Mouse (Mus musculus): Measurements from ENCODE around the gene Lama4. TPM values are rescaled to one million over a fixed set of nuclear protein-coding genes. Genes with fewer than 3 reads are reported as not detected.

Gene Lama4
- polyA plus RNA-seq, 1 experiment from 2014 or later = 17.5 TPM

DNA sequence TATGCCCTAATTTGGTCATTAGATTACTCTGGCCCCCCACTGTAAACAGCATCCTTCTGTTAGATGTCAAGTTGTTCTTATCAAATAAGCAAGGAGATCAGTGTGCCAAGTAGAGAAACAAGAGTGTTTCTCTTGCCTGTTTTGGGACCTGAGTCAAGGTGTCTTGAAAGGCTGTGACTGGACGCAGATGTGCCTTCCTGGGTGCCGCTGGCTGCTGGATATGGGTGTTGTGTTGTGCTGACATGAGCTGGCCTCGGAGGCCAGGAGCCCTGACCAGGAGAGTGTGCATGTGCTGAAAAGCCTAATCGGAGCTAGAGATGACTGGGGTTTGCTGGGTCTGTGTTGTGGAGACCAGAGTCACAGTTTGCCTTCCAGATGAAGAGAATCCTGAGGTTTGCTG lies 100.7 kb downstream of the Lama4 start:
- no peak overlapping the region for H3K4me3 ChIP-seq (replicated peaks; ENCODE audit: low read length)
- 94% methylated on average over 4 of the region's 4 CpGs for WGBS
- H3K27me3 ChIP-seq (replicated peaks; ENCODE audit: control insufficient read depth, insufficient read depth, low read length) = no peaks in the 10 kb centered on the region
- H3K4me1 ChIP-seq (replicated peaks; ENCODE audit: control insufficient read depth, insufficient read depth, low read length) = no peaks in the 10 kb centered on the region
- ATAC-seq = no peak
- no peaks in the 10 kb centered on the region for H3K9me3 ChIP-seq (ENCODE audit: control insufficient read depth, low read length)
- H3K4me2 ChIP-seq (ENCODE audit: low read length) = no peak overlapping the region
- no peak overlapping the region for H3K9ac ChIP-seq (replicated peaks; ENCODE audit: low read depth, low read length)
- no peak overlapping the region for H3K27ac ChIP-seq (ENCODE audit: low read length)
- H3K36me3 ChIP-seq (ENCODE audit: control insufficient read depth, insufficient read depth) = no peaks in the 10 kb centered on the region

DNA sequence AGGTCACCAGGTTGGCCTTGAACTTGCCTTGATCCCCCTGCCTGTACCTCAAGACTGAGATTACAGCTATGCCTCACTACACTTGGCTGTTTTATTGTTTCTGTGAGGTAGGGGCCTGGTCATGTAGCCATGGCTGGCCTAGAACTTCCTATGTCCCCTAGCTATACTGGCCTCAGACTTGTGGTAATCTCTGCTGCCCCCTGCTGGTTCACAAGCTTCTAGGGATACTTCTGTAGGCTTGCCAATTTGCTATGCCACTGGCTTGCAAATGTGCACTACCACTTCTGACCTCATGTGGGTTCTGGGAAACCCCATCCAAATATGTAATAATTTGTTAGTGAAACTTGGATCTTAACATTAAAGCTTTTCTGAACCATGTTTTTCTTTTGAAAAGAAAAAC lies 101.6 kb downstream of the Lama4 start:
- no peak for ATAC-seq
- H3K27me3 ChIP-seq (replicated peaks; ENCODE audit: control insufficient read depth, insufficient read depth, low read length) = no peaks in the 10 kb centered on the region

DNA sequence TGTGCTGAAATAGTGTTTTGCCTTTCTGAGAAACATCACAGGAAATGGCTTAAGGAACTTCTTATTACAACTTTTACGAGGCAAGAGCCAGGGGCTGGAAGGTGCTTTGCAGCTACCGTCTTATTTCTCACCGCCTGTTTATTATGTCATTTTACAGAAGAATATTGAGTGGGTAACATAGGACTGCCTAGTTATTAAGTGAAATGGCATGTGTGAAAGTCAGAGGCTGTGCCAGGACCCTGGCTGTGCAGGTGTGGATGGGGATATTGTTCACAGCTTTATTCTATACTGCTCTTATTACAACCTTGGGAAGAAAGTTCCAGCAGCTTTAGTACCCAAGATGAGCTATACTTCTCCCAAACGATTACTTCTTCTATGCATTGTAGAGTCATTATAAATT lies 106.7 kb downstream of the Lama4 start:
- Histone ChIP-seq H3K27ac (ENCODE audit: low read length) (no peak overlapping the region), H3K4me2 (ENCODE audit: low read length) (no peak overlapping the region), H3K9me3 (ENCODE audit: control insufficient read depth, low read length) (no peaks in the 10 kb centered on the region), H3K4me1 (replicated peaks; ENCODE audit: control insufficient read depth, insufficient read depth, low read length) (no peaks in the 10 kb centered on the region), H3K27me3 (replicated peaks; ENCODE audit: control insufficient read depth, insufficient read depth, low read length) (no peaks in the 10 kb centered on the region), H3K36me3 (ENCODE audit: control insufficient read depth, insufficient read depth) (no peaks in the 10 kb centered on the region), H3K9ac (replicated peaks; ENCODE audit: low read depth, low read length) (no peak overlapping the region), H3K4me3 (replicated peaks; ENCODE audit: low read length) (no peak overlapping the region)
- no peak for ATAC-seq
- 89% methylated on average over 4 of the region's 4 CpGs for WGBS

More for the DNA sequence above, 101.6 kb downstream of the Lama4 start:
- no peaks in the 10 kb centered on the region for H3K9me3 ChIP-seq (ENCODE audit: control insufficient read depth, low read length)
- no peak overlapping the region for H3K4me2 ChIP-seq (ENCODE audit: low read length)
- H3K9ac ChIP-seq (replicated peaks; ENCODE audit: low read depth, low read length) = no peak overlapping the region
- H3K4me1 ChIP-seq (replicated peaks; ENCODE audit: control insufficient read depth, insufficient read depth, low read length) = no peaks in the 10 kb centered on the region
- H3K36me3 ChIP-seq (ENCODE audit: control insufficient read depth, insufficient read depth) = no peaks in the 10 kb centered on the region
- H3K27ac ChIP-seq (ENCODE audit: low read length) = no peak overlapping the region
- no peak overlapping the region for H3K4me3 ChIP-seq (replicated peaks; ENCODE audit: low read length)

DNA sequence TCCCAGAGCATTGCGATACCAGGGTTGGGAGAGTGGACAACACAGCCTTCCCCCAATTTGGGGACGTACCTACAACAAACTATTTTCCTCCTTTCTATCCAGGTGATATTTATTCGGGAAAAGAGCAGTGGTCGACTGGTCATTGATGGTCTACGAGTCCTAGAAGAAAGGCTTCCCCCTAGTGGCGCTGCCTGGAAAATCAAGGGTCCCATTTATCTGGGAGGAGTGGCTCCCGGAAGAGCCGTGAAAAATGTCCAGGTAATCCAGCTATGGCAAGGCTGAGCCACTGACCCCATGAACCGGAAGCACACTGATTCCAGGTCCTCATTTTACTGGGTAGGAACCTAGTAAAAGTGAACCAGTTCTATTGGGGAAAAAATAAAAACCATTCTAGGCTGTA lies 131.7 kb downstream of the Lama4 start:
- no peak overlapping the region for H3K4me3 ChIP-seq (replicated peaks; ENCODE audit: low read length)
- H3K36me3 ChIP-seq (ENCODE audit: control insufficient read depth, insufficient read depth) = no peaks in the 10 kb centered on the region
- H3K4me1 ChIP-seq (replicated peaks; ENCODE audit: control insufficient read depth, insufficient read depth, low read length) = no peaks in the 10 kb centered on the region
- no peak overlapping the region for H3K4me2 ChIP-seq (ENCODE audit: low read length)
- H3K27ac ChIP-seq (ENCODE audit: low read length) = no peak overlapping the region
- no peaks in the 10 kb centered on the region for H3K9me3 ChIP-seq (ENCODE audit: control insufficient read depth, low read length)
- no peak for ATAC-seq
- WGBS = 78% methylated on average over 9 of the region's 9 CpGs
- no peaks in the 10 kb centered on the region for H3K27me3 ChIP-seq (replicated peaks; ENCODE audit: control insufficient read depth, insufficient read depth, low read length)
- H3K9ac ChIP-seq (replicated peaks; ENCODE audit: low read depth, low read length) = no peak overlapping the region

DNA sequence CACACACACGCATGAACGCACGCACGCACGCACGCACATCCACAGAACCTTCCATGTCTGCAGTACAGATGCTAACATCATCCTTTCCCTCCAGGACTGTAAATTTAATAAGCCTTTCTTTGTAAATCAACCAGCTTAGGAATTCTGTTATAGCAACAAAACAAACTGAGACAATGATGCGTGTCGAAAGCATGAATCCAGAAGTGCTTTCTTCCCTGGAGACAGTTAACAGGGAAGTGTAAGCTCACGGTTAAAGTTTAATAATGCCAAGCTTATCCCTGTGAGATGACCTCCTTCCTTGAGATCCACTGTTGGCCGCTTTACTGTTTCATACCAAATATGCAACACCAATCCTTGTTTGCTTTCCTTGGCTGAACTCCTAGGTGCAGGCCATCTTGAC lies 133.4 kb downstream of the Lama4 start:
- WGBS = 94% methylated on average over 10 of the region's 10 CpGs
- H3K4me1 ChIP-seq (replicated peaks; ENCODE audit: control insufficient read depth, insufficient read depth, low read length) = no peaks in the 10 kb centered on the region
- ATAC-seq = no peak

DNA sequence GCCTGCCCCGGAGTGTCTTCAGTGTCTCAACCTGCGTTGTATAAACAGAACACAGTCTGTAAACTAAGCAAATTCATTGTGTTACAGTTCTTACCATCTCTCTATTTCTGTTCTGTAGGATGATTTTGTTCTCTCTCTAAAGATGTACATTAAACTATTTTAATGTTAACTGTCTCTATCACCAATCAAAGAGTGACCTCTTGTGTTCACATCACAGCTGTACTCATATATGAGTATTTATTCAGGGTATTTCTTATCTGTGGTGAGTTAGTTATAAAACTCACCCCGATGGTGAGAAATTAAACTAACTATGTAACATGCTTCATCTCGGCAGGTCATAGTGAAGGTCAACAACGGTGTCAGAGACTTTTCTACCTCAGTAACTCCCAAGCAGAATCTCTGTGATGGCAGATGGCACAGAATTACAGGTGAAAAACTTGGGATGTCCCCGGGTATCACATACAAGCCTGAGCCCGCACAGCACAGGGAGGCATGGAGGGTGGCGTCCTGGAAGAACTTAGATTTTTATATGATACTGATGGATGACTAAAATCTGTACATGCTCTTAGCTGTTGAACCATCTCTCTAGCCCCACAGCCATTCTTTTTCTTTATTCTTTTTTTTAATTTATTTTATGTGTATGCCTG lies 139.6 kb downstream of the Lama4 start:
- Histone ChIP-seq H3K27me3 (replicated peaks; ENCODE audit: control insufficient read depth, insufficient read depth, low read length) (no peaks in the 10 kb centered on the region), H3K27ac (ENCODE audit: low read length) (no peak overlapping the region), H3K36me3 (ENCODE audit: control insufficient read depth, insufficient read depth) (no peaks in the 10 kb centered on the region), H3K4me2 (ENCODE audit: low read length) (no peak overlapping the region), H3K9ac (replicated peaks; ENCODE audit: low read depth, low read length) (no peak overlapping the region), H3K9me3 (ENCODE audit: control insufficient read depth, low read length) (no peaks in the 10 kb centered on the region), H3K4me1 (replicated peaks; ENCODE audit: control insufficient read depth, insufficient read depth, low read length) (no peaks in the 10 kb centered on the region), H3K4me3 (replicated peaks; ENCODE audit: low read length) (no peak overlapping the region)
- no peak for ATAC-seq
- WGBS = 93% methylated on average over 8 of the region's 8 CpGs

More for the DNA sequence above, 133.4 kb downstream of the Lama4 start:
- no peak overlapping the region for H3K4me2 ChIP-seq (ENCODE audit: low read length)
- H3K4me3 ChIP-seq (replicated peaks; ENCODE audit: low read length) = no peak overlapping the region
- H3K27me3 ChIP-seq (replicated peaks; ENCODE audit: control insufficient read depth, insufficient read depth, low read length) = no peaks in the 10 kb centered on the region
- H3K36me3 ChIP-seq (ENCODE audit: control insufficient read depth, insufficient read depth) = no peaks in the 10 kb centered on the region
- no peak overlapping the region for H3K9ac ChIP-seq (replicated peaks; ENCODE audit: low read depth, low read length)
- H3K9me3 ChIP-seq (ENCODE audit: control insufficient read depth, low read length) = no peaks in the 10 kb centered on the region
- H3K27ac ChIP-seq (ENCODE audit: low read length) = no peak overlapping the region

DNA sequence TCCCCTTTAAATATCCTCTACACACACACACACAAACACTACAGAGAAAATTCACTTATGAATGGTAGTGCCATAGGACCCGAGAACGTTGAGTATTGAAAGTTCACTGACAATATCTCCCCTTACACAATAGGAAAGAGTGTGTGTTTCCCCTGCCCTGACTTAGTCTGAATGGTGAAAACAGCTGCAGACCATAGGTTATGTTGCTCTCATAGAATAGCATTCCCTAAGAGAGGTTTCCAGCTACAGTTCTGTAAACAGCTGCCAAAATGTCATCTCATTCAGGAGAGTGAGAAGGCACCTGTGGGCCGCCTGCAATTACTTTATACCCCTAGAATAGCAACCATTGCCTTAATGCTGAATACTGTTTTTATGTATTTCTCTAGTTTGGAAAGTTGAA lies 141.1 kb downstream of the Lama4 start:
- H3K27me3 ChIP-seq (replicated peaks; ENCODE audit: control insufficient read depth, insufficient read depth, low read length) = no peaks in the 10 kb centered on the region
- no peaks in the 10 kb centered on the region for H3K4me1 ChIP-seq (replicated peaks; ENCODE audit: control insufficient read depth, insufficient read depth, low read length)
- H3K4me3 ChIP-seq (replicated peaks; ENCODE audit: low read length) = no peak overlapping the region
- no peak overlapping the region for H3K9ac ChIP-seq (replicated peaks; ENCODE audit: low read depth, low read length)
- no peak for ATAC-seq
- WGBS = 39% methylated on average over 3 of the region's 3 CpGs
- H3K27ac ChIP-seq (ENCODE audit: low read length) = no peak overlapping the region
- no peaks in the 10 kb centered on the region for H3K9me3 ChIP-seq (ENCODE audit: control insufficient read depth, low read length)
- no peak overlapping the region for H3K4me2 ChIP-seq (ENCODE audit: low read length)
- H3K36me3 ChIP-seq (ENCODE audit: control insufficient read depth, insufficient read depth) = no peaks in the 10 kb centered on the region

DNA sequence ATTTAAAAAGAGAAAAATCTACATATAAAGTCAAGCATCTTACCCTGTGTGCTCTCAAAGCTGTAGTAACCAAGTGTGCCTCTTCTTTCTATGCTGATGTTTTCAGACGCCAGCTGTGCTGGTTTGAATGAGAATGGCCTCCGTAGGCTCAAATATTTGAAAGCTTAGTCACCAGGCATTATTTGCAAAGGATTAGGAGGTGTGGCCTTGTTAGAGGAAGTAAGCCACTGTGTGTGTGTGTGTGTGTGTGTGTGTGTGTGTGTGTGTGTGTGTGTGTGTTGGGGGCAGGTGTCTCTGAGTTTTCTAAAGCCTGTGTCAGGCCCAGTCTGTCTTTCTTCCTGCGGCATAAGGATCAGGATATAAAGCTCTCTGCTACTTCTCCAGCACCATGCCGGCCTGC lies 141.6 kb downstream of the Lama4 start:
- Histone ChIP-seq H3K27ac (ENCODE audit: low read length) (no peak overlapping the region), H3K4me3 (replicated peaks; ENCODE audit: low read length) (no peak overlapping the region), H3K9ac (replicated peaks; ENCODE audit: low read depth, low read length) (no peak overlapping the region), H3K4me2 (ENCODE audit: low read length) (no peak overlapping the region), H3K4me1 (replicated peaks; ENCODE audit: control insufficient read depth, insufficient read depth, low read length) (no peaks in the 10 kb centered on the region), H3K27me3 (replicated peaks; ENCODE audit: control insufficient read depth, insufficient read depth, low read length) (no peaks in the 10 kb centered on the region), H3K9me3 (ENCODE audit: control insufficient read depth, low read length) (no peaks in the 10 kb centered on the region), H3K36me3 (ENCODE audit: control insufficient read depth, insufficient read depth) (no peaks in the 10 kb centered on the region)
- no peak for ATAC-seq
- 19% methylated on average over 4 of the region's 4 CpGs for WGBS

DNA sequence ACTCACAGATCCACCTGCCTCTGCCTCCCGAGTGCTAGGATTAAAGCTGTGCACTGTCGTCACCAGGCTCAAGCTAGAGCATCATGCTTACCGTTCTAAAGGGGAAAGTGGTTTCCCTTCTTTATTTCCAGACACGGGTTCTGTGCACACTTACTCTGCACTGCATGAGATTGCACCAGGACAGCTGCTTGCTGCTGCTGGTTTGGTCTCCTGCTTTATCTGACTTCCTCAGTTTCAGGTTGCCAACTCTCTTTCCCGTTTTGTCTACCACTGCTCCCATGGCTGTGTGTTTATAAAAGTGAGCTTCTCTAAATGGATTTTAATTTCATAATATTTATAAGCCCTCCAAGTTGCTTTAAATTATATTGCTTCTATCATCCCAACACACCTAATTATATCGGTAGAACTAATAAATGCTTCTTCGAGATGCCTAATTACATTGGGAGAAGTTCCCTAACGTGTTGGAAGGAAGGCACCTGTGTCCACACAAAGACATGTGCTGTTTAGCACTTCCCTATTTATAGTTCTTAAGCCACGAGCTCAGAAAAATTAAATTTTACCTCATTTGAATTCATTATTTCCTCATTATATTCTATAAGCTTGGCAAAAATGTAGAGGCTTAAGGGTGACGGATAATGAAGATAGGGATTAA lies 143.6 kb downstream of the Lama4 start:
- H3K9me3 ChIP-seq (ENCODE audit: control insufficient read depth, low read length) = no peaks in the 10 kb centered on the region
- H3K9ac ChIP-seq (replicated peaks; ENCODE audit: low read depth, low read length) = no peak overlapping the region
- ATAC-seq = no peak
- H3K4me2 ChIP-seq (ENCODE audit: low read length) = no peak overlapping the region
- no peak overlapping the region for H3K4me3 ChIP-seq (replicated peaks; ENCODE audit: low read length)
- no peaks in the 10 kb centered on the region for H3K27me3 ChIP-seq (replicated peaks; ENCODE audit: control insufficient read depth, insufficient read depth, low read length)
- H3K4me1 ChIP-seq (replicated peaks; ENCODE audit: control insufficient read depth, insufficient read depth, low read length) = no peaks in the 10 kb centered on the region
- H3K27ac ChIP-seq (ENCODE audit: low read length) = no peak overlapping the region
- WGBS = 69% methylated on average over 10 of the region's 10 CpGs
- no peaks in the 10 kb centered on the region for H3K36me3 ChIP-seq (ENCODE audit: control insufficient read depth, insufficient read depth)

DNA sequence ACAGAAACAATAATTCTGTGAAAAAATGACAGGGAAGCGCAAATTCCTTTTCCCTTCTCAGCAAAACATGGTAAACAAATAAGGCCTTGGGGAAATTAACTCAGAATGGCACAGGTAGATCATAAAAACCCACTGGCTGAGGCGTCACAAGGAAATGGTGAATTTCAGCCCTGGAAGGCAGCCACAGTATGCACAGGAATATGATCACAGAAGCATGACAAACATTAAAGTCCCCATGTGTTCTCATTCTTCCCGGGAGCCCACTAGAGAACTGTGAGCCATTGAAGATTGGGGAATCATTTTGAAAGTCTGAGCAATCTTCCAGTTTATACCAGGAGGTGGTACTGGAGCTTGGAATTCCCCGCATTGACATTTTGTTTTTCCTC lies 144.2 kb downstream of the Lama4 start:
- Histone ChIP-seq H3K4me3 (replicated peaks; ENCODE audit: low read length) (no peak overlapping the region), H3K27me3 (replicated peaks; ENCODE audit: control insufficient read depth, insufficient read depth, low read length) (no peaks in the 10 kb centered on the region), H3K9me3 (ENCODE audit: control insufficient read depth, low read length) (no peaks in the 10 kb centered on the region), H3K4me1 (replicated peaks; ENCODE audit: control insufficient read depth, insufficient read depth, low read length) (no peaks in the 10 kb centered on the region), H3K36me3 (ENCODE audit: control insufficient read depth, insufficient read depth) (no peaks in the 10 kb centered on the region), H3K27ac (ENCODE audit: low read length) (no peak overlapping the region), H3K4me2 (ENCODE audit: low read length) (no peak overlapping the region), H3K9ac (replicated peaks; ENCODE audit: low read depth, low read length) (no peak overlapping the region)
- WGBS = 63% methylated on average over 4 of the region's 4 CpGs
- no peak for ATAC-seq
